10 mouse cellular contexts compared by ENCODE assay signal in the genomic region with DNA sequence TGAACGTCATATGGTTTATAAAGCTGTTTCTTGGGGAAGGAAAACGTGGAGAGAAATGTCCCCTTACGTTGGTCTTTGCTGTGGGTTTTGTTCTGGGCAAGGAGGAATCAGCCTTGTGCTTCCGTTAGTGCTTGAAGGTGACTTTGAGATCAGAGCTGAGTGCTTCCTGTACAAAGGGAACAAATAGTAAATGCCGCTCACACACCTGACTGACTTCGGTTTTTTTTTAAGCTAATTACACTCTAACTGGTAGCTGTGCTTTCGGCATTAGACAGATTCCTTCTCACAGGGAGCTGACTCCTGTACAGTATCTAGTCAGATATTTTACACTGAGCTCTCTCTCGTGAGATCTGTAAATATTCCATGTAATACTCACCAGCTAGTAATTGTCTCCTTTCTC. TPM values are rescaled to one million over a fixed set of nuclear protein-coding genes. Genes with fewer than 3 reads are reported as not detected.
DNase-seq lines count a peak whose midpoint lies in the region; ATAC-seq lines count a peak whose summit lies in the region.
"Had no signal": no experiment of that assay in that cellular context is flagged by ENCODE, and none has a peak within 500 bp of the region (broad histone marks: within the 10 kb centered on the region; RNA-seq: fewer than 3 reads in every experiment).

No protein-coding gene starts in this region.

- ATAC-seq in hindbrain, embryonic 13.5 days (ENCODE audit: low FRiP score) = no peak
- no peak for ATAC-seq in hindbrain, embryonic 11.5 days (ENCODE audit: low FRiP score)
- no peak for ATAC-seq in intestine, embryonic 15.5 days

- H3K4me2 ChIP-seq in hindbrain, embryonic 13.5 days = 0 out of 2 replicates have a peak overlapping the region, but pooled peaks have one; percentile 4
- H3K4me2 ChIP-seq in hindbrain, embryonic 11.5 days (replicated peaks; ENCODE audit: low read depth, low read length) = no peak overlapping the region
- H3K4me2 ChIP-seq in intestine, embryonic 15.5 days (replicated peaks) = no peak overlapping the region
- H3K4me2 ChIP-seq: stomach, embryonic 15.5 days had no signal

- no peak for DNase-seq in hindbrain, embryonic 11.5 days (ENCODE audit: low spot score)
- DNase-seq in CD4-positive, CD25-positive, alpha-beta regulatory T cell, adult 2 months (ENCODE audit: low read depth, low spot score) = peak; percentile 67
- peak; percentile 77 for DNase-seq in ZHBTc4 (ENCODE audit: low read depth, low spot score)
- peak; percentile 75 for DNase-seq in kidney, postnatal 14 days
- DNase-seq in adrenal gland, postnatal 4 days (ENCODE audit: low spot score in 2 of 2) = no peak
- DNase-seq in gastrocnemius, postnatal 10 days = no peak
- DNase-seq: gastrocnemius, postnatal 36 days had no signal

- H3K4me3 ChIP-seq in hindbrain, embryonic 13.5 days = no peak overlapping the region
- no peak overlapping the region for H3K4me3 ChIP-seq in hindbrain, embryonic 11.5 days (ENCODE audit: low read depth, low read length)
- no peak overlapping the region for H3K4me3 ChIP-seq in intestine, embryonic 15.5 days (replicated peaks)
- H3K4me3 ChIP-seq: stomach, embryonic 15.5 days had no signal

- H3K36me3 ChIP-seq in hindbrain, embryonic 13.5 days = no peaks in the 10 kb centered on the region
- H3K36me3 ChIP-seq in hindbrain, embryonic 11.5 days (ENCODE audit: control insufficient read depth, insufficient read depth, low read length) = no peaks in the 10 kb centered on the region
- H3K36me3 ChIP-seq in intestine, embryonic 15.5 days = no peaks in the 10 kb centered on the region
- H3K36me3 ChIP-seq: stomach, embryonic 15.5 days had no signal

- H3K9ac ChIP-seq in hindbrain, embryonic 13.5 days = no peak overlapping the region
- H3K9ac ChIP-seq in hindbrain, embryonic 11.5 days (ENCODE audit: low read depth, low read length) = no peak overlapping the region
- no peak overlapping the region for H3K9ac ChIP-seq in intestine, embryonic 15.5 days
- H3K9ac ChIP-seq: stomach, embryonic 15.5 days had no signal

- no peaks in the 10 kb centered on the region for H3K9me3 ChIP-seq in hindbrain, embryonic 13.5 days
- H3K9me3 ChIP-seq in hindbrain, embryonic 11.5 days (ENCODE audit: control insufficient read depth, low read length) = no peaks in the 10 kb centered on the region
- H3K9me3 ChIP-seq in intestine, embryonic 15.5 days = no peaks in the 10 kb centered on the region
- H3K9me3 ChIP-seq: stomach, embryonic 15.5 days had no signal

- H3K27me3 ChIP-seq in hindbrain, embryonic 13.5 days = no peaks in the 10 kb centered on the region
- no peaks in the 10 kb centered on the region for H3K27me3 ChIP-seq in hindbrain, embryonic 11.5 days (ENCODE audit: control insufficient read depth, insufficient read depth, low read length)
- H3K27me3 ChIP-seq in intestine, embryonic 15.5 days (replicated peaks) = no peaks in the 10 kb centered on the region
- H3K27me3 ChIP-seq: stomach, embryonic 15.5 days had no signal

- H3K27ac ChIP-seq in hindbrain, embryonic 13.5 days = peak overlapping the region; percentile 90
- H3K27ac ChIP-seq in hindbrain, embryonic 11.5 days (ENCODE audit: low read depth, low read length) = no peak overlapping the region
- H3K27ac ChIP-seq in intestine, embryonic 15.5 days = no peak overlapping the region
- H3K27ac ChIP-seq: stomach, embryonic 15.5 days had no signal

- peaks cover 28% of the 10 kb centered on the region for H3K4me1 ChIP-seq in hindbrain, embryonic 13.5 days (replicated peaks)
- peaks cover 3% of the 10 kb centered on the region; the same call in 1 of the 2 replicates for H3K4me1 ChIP-seq in hindbrain, embryonic 11.5 days (replicated peaks; ENCODE audit: control insufficient read depth, insufficient read depth, low read length)
- H3K4me1 ChIP-seq in intestine, embryonic 15.5 days (replicated peaks) = peaks cover 16% of the 10 kb centered on the region

- 49% methylated on average over 8 of the region's 8 CpGs for WGBS in hindbrain, embryonic 13.5 days
- WGBS in hindbrain, embryonic 11.5 days = 70% methylated on average over 8 of the region's 8 CpGs
- 44% methylated on average over 8 of the region's 8 CpGs for WGBS in intestine, embryonic 15.5 days

RNA-seq across cellular contexts. Expression of a gene that starts 29.9 kb away (rescaled TPM):
- polyA plus RNA-seq in hindbrain, embryonic 13.5 days (2015; fragmentation: Nextera tagmentation; extraction: Ambion mirVana) = 12.0 and 13.1 TPM in 2 replicates
- polyA plus RNA-seq in hindbrain, embryonic 11.5 days (2014; fragmentation: Nextera tagmentation; extraction: Ambion mirVana) = 16.7 and 17.1 TPM in 2 replicates
- total RNA-seq in adrenal gland, postnatal 4 days (2021) = 10 to 100 TPM; 33.8 to 37.8 TPM
- 10 to 100 TPM; 12.2 to 17.2 TPM for total RNA-seq in gastrocnemius, postnatal 10 days (2021)
- 10.8 TPM in 2 replicates for polyA plus RNA-seq in intestine, embryonic 15.5 days (2015; fragmentation: Nextera tagmentation; extraction: Ambion mirVana)

Comparison
In these comparisons a context has a peak if more than half of its experiments do, and no peak if none do; other contexts are left out.
1. DNase-seq: peak in CD4-positive, CD25-positive, alpha-beta regulatory T cell, adult 2 months (single experiment), ZHBTc4 (single experiment) and kidney, postnatal 14 days (single experiment); none in hindbrain, embryonic 11.5 days (single experiment), adrenal gland, postnatal 4 days (0 of 2) and gastrocnemius, postnatal 10 days (single experiment).